Mouse (Mus musculus): ENCODE results near the gene Ring1.
A peak's percentile ranks its signal among the peaks of the same experiment; 100 is the strongest.
"Not testable (repeated sequence)": the region's sequence is repeated elsewhere in the genome, so short reads cannot be mapped to it uniquely, and the experiment has no call there.

The Ring1 gene

DNA sequence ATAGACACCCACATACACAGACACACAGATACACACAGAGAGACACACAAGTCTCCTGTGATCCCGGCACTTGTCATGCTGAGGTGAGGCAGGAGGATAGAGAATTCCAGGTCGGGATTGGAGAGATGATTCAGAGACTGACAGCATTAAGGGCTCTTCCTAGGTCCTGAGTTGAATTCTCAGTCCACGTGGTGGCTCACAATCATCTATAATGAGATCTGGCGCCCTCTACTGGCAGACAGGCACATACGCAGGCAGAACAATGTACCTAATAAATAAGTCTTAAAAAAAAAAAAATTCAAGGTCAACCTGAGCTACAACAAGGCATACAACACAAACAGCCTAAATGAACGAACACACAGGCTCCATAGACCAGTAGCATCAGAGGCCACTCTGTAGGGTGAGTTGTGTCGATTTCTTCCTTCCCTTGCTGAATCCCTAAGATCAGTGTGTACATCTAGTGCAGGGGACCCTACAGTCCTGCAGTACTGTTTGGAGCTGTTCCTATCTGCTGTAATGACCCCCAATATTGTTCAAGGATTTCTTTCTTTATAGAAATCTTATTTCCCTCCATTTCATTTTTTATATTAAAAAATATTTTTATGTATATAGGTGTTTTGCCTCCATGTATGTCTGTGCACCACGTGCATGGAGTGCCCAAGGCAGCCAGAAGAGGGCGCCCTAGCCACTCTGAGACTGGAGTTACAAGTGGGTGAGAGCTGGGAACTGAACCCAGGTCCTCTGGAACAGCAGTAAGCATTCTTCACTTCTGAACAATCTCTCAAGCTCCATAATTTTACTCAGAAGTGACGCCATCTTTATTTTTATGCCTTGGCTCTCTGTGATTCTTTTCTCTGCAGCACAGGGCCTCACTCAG lies 32.5 kb downstream of the Ring1 start:
- no peak for DNase-seq

DNA sequence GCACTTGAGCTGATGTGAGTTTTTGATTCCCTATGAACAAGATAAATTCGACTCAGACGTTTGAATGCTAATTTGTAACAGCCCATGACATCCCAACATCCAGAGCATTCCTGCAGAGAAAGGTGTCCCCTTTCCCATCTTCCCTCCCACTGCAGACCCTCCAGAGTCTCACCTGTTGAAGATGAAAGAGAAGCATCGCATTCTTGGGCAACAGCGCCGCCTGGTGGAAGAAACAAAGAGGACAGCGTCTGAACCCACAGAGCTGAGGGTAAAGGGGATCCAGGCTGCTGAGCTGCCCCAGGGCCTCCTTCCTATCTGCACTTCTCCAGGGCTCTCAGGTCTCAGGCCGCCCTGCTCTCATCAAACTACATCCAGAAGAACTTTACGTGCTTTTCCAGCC lies 42.3 kb downstream of the Ring1 start:
- DNase-seq, result not testable (repeated sequence)

DNA sequence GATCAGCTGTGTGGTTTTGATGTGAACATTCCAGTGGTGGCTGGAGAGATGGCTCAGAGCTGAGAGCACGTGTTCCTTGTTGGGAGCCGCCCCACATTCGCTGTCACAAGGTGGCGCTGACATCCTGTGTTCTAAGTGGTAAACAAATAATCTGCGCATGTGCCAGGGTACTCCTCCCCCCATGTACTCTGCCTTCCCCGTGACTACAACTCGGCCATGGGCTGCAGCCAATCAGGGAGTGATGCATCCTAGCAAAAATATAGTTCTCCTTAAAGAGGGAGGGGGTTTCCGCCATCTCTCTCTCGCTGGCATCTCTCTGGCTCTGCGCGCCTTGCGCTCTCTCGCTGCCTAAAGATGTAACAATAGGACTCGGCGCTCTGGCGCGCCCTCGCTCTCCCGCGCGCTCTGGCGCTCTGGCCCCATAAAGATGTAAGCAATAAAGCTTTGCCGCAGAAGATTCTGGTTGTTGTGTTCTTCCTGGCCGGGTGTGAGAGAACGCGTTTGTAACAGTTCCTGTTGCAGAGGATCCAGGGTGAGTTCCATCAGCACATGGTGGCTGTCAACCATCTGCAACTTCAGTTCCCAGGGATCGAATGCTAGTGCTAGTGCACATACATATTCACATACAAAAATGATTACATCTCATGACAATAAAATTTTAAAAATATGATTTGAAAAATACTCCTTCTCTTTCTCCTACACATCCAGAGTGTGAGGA lies 43.1 kb downstream of the Ring1 start:
- peak; percentile 95 for DNase-seq

DNA sequence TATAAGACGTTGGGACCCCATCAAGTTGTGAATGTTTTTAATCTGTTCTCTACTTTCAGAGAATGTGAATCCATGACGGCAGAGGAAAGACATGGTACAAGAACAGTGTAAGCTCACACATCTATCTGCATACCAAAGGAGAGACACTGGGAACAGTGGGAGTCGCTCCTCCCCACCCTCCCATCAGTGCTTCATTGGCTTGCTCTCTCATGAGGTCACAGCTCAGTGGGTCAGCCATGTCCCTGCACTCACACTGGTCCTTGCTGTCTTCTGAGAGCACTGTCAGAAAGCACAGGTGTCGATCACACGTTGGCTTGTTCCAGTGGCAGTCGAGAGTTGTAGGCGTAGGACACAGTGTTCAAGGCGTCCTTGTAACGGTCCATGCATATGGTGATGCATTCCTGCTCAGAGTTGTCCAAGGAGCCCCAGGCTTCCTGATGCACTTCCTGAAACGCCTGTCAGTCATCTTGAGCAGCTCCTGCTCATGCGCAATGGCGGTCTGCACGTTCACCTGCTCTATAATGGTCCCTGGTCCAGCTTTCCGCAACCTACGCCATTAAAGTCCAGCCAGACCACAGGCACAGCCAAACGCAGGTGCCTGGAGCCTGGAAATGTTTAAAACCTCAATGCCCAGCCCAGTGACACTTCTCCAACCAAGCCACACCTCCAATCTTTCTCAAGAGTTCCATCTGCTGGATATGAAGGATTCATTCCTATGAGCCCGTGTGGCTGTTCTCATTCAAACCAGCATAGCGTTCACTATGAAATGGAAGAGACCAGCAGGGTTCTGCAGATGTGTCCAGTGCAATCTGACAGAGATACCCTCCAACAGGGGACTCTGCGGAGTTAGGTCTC lies 44.1 kb downstream of the Ring1 start:
- DNase-seq, result no peak

DNA sequence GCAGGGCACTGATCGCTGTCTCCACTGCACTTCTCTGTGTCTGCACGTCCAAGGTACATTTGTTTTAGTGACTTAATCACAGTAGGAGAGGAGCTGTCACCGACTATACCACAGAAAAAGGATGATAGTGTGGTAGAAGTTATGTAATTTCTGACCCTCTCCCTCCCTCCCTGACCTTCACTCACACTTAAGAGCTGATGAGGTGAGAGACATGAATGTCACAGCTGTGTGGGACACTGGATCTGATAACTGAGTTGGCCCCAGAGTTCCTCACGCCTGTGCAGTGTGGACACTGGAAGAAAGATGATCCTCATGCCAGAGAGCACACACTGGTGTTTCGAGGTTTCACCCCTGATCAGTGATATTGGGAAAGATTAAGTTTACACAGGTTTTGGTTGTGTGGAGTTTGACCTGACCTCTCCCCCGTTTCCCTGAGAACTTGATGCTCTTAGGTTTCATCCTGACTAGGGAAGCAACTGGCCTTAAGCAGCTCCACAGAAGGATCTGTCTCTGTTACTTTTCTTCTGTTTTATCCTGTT lies 44.9 kb downstream of the Ring1 start:
- DNase-seq, result no peak

DNA sequence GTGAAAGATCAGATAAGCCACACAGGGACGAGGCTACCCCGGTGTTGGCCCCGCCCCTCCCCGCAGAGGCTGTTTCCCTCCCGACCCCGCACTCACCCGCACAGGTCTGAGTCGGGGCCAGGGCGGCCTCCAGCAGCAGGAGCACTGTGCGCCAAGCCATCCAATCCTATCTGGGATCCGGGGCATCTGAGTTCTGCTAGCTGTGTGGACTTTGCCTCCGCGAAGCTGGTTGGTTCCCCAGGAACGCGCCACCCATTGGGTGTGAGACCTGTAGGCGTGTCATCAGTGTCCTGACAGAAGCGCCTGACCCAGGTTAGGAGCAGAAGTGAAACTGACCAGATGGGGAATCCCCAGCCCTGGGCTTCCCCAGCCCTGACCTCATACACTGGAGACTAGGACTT lies 45.8 kb downstream of the Ring1 start:
- DNase-seq, result peak; percentile 97

DNA sequence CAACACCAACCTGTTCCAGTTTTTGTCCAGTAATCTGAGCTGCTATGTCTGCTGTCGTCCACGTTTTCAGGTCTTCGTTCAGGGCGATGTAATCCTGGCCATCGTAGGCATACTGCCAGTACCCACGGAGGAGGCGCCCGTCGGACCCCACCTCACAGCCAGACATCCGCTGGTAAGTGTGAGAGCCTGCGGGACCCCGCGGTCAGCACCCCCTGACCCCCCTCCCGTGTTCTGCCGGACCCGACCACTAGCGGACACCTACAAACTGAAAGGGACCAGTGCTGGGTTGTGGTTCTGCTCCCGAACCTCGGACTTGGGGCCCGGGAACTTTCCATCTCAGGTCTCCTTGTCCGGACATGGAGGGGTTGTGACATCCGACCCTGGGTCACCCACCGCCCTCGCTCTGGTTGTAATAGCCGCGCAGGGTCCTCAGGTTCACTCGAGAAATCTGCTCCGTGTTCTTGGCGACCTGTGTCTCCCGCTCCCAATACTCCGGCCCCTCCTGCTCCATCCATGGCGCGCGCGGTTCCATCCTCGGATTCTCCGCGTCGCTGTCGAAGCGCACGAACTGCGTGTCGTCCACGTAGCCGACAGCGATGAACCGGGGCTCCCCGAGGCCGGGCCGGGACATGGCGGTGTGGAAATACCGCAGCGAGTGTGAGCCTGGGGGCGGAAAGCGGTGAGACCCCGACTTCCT lies 46.5 kb downstream of the Ring1 start:
- DNase-seq, result no peak

DNA sequence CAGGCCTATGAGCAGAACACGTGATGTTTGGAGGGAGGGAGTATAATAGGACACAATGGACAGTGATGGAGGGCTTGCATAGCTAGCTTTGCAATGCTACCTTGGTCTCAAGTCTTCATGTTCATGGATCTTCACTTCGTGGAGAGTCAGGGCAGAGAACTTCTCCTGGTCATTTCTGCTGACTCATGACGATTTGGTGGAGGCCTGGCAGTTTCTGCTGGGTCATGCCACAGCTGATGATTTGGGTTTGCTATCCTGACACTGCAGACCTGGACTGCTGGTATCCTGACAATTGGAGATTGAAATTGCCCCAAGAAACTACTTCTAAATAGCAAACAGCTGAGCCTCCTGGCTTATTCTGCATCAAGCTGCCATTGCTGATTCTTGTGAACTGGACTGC lies 50.9 kb downstream of the Ring1 start:
- no peak for DNase-seq

DNA sequence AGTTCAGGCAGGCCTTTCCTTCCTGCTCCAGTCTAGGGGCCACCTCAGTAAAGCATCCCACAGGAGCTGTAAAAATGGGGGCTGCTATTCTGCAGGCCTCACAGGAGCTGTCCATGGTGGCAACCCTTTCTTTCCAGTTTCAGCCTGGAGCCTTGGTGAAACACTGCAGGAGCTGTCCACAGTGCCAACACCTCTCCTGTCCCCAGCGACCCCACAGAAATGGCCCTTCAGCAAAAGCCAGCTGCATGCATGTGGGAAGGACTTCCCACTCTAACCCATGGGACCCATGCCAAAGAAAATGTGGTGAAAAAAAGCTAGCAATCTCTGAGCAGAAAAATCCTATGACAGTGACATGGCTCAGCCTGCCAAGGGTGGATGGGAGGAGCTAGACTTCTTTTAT lies 51.8 kb downstream of the Ring1 start:
- DNase-seq, result no peak
